Mouse (Mus musculus) ES-E14 (cell line): ENCODE results near the gene Fnbp1. TPM values are rescaled to one million over a fixed set of nuclear protein-coding genes. Genes with fewer than 3 reads are reported as not detected.

ENCODE experiments used
- DNase-seq: peaks from one replicate; pipeline ENCODE4 v3.0.0-alpha.2; 2013; ENCODE audit warnings: low read depth, low spot score
- H3K27ac ChIP-seq: 2 replicates; pipeline ENCODE4 v1.5.1; 2012; ENCODE audit warnings: low read depth, mild to moderate bottlenecking, low read length, moderate library complexity, mixed read lengths; ENCODE audit not compliant: poor library complexity, insufficient read depth, severe bottlenecking
- H3K36me3 ChIP-seq: 2 replicates; pipeline ENCODE4 v1.6.1; 2012; ENCODE audit warnings: mild to moderate bottlenecking, low read length, moderate library complexity, mixed read lengths; ENCODE audit not compliant: control insufficient read depth, poor library complexity, insufficient read depth, severe bottlenecking
- H3K4me1 ChIP-seq, 2 experiments: fragments of 150-350 bp in 1 of 2; sonication (generic) in 1 of 2; 2 replicates each; pipeline ENCODE4 v1.6.1; 2012; ENCODE audit warnings: low read length in 2 of 2, mild to moderate bottlenecking in 1 of 2, mixed read lengths in 1 of 2; ENCODE audit not compliant: control insufficient read depth in 2 of 2, insufficient read depth in 2 of 2, poor library complexity in 1 of 2
- H3K4me3 ChIP-seq, 2 experiments: fragments of 150-350 bp in 1 of 2; sonication (generic) in 1 of 2; 2 replicates each; pipeline ENCODE4 v1.5.1; 2012; ENCODE audit warnings: low read length in 2 of 2, low read depth in 1 of 2, mild to moderate bottlenecking in 1 of 2, mixed read lengths in 1 of 2; ENCODE audit not compliant: insufficient read depth in 1 of 2, poor library complexity in 1 of 2, severe bottlenecking in 1 of 2
- H3K9ac ChIP-seq: 2 replicates; pipeline ENCODE4 v1.6.1; 2012; ENCODE audit warnings: low read depth, mild to moderate bottlenecking, low read length, mixed read lengths; ENCODE audit not compliant: poor library complexity, insufficient read depth, severe bottlenecking
- H3K9me3 ChIP-seq: fragments of 150-350 bp; sonication (generic); 2 replicates; pipeline ENCODE4 v1.6.1; 2012; ENCODE audit warnings: low read depth, mild to moderate bottlenecking, low read length; ENCODE audit not compliant: control insufficient read depth, insufficient read depth
- CHD2 ChIP-seq: IDR thresholded peaks from 2 replicates; pipeline ENCODE4 v1.6.1; 2014; ENCODE audit warnings: mild to moderate bottlenecking, low read depth, low read length, inconsistent platforms
- HCFC1 ChIP-seq: IDR thresholded peaks from 2 replicates; pipeline ENCODE4 v1.6.1; 2012; ENCODE audit warnings: low read length, inconsistent platforms, borderline replicate concordance; ENCODE audit not compliant: insufficient read depth
- MAFK ChIP-seq: IDR thresholded peaks from 2 replicates; pipeline ENCODE4 v1.6.1; 2014; ENCODE audit warnings: mild to moderate bottlenecking, low read depth, low read length, inconsistent platforms; ENCODE audit not compliant: insufficient read depth
- ZC3H11A ChIP-seq: IDR thresholded peaks from 2 replicates; pipeline ENCODE4 v1.6.1; 2012; ENCODE audit warnings: low read depth, mild to moderate bottlenecking, inconsistent platforms, low read length, borderline replicate concordance
- ZNF384 ChIP-seq: IDR thresholded peaks from 2 replicates; pipeline ENCODE4 v1.6.1; 2012; ENCODE audit warnings: low read depth, low read length, inconsistent platforms
- in situ Hi-C, 2 experiments: fragments of 600-800 bp; cut with MboI; formaldehyde crosslinking; loops; one replicate each; pipeline ENCODE4 v1.15.1; 2025; ENCODE audit warnings: low sequenced_read_pairs in 2 of 2, inconsistent platforms in 1 of 2; ENCODE audit not compliant: unreplicated experiment in 2 of 2
- total RNA-seq: library from RNA; depleted of rRNA; stranded (reverse); fragments of 300-350 nt; gene quantifications from 2 replicates; pipeline ENCODE4 v1.2.3, GENCODE M21; 2012

Gene Fnbp1
- total RNA-seq, 1 experiment = 16.5 TPM

DNA sequence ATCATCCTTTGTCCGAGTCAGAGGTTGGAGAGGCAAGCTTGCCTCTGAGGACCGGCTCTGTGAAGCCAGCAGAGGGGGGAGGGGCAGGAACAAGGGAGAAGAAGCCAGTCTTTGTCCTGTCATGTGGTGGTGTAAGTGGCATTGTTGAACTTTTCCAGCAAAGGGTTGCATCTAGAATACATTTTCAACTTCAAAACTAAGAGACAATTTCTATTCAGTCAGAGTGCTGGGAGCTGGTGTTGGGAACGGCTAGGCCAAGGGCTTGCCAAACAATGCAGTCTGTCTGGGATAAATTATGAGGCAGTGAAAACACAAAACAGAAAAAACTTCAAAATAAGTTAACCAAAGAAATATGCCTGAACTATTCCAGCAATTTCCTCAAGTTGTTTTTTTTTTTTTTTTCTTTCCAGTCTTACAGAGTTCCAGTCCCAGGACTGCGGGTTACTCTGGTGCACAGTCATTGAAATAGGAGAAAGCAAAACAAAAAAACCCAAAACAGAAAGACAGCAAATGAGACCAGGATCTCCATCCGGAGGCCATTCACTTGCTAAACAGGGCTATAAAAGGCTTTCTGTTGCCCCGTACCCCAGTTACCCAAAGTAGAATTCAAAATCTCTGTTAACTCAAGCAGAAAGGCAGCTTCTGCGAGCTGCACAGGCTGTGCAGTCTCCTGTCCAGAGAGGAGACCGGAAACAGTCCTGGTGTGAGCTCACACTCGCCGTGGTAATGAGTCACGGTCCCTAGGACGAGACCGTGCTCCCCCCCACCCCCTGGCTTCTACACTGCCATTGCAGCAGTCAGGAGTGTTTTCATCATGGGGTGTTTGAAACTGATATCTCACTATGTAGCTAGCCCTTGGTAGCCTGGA lies 73.3 kb downstream of the Fnbp1 start:
- no peak for DNase-seq
- in situ Hi-C loops = no loop called here
- Histone ChIP-seq H3K27ac (peak overlapping the region; percentile 100), H3K9me3 (no peaks in the 10 kb centered on the region), H3K4me3 (peak overlapping the region; percentile 0 to 33), H3K4me1 (peaks cover 20 to 23% of the 10 kb centered on the region in 2 experiments; a peak in 3 of 4 replicates), H3K9ac (peak overlapping the region; percentile 44; the same call in 1 of the 2 replicates), H3K36me3 (peaks cover 4% of the 10 kb centered on the region; the same call in 1 of the 2 replicates)
- TF ChIP-seq ZC3H11A (no peak), ZNF384 (peak; percentile 93), CHD2 (peak; percentile 7; the same call in 1 of the 2 replicates), HCFC1 (no peak), MAFK (no peak)

DNA sequence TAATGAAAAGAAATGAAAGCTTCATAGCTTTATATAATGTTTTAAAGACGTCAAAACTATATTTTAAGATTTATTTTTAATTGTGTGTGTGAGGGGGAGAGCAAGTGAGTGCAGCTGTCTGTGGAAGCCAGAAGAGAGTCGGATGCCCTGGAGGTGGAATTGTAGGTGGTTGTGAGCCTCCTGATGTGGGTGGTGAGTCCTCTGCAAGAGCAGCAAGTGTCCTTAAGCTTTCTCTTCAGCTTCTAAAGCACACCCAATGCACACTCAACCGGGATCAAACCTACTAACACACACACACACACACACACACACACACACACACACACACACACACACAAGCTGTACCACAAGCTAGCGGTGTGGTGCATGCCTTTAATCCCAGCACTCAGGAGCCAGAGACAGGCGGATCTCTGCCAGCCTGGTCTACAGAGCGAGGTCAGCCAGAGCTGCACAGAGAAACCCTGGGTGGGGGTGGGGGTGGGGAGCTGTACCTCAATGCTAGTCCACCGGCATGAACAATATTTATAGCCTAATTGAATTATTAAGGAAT lies 74.0 kb downstream of the Fnbp1 start:
- Histone ChIP-seq H3K4me1 (peaks cover 22 to 24% of the 10 kb centered on the region in 2 experiments; a peak in 3 of 4 replicates), H3K9me3 (no peaks in the 10 kb centered on the region), H3K4me3 (peak overlapping the region; percentile 0 to 33; a peak in 3 of 4 replicates), H3K27ac (peak overlapping the region; percentile 100), H3K9ac (peak overlapping the region; percentile 44; the same call in 1 of the 2 replicates), H3K36me3 (no peaks in the 10 kb centered on the region)
- in situ Hi-C loops = no loop called here
- no peak for TF ChIP-seq ZC3H11A
- no peak for TF ChIP-seq HCFC1
- no peak for TF ChIP-seq MAFK
- TF ChIP-seq CHD2 = no peak
- no peak for TF ChIP-seq ZNF384
- DNase-seq = no peak

GRCm38 (mm10) chr2:31067059-31067595 lies 74.7 kb downstream of the Fnbp1 start:
- DNase-seq = no peak
- in situ Hi-C loops = no loop called here
- Histone ChIP-seq H3K36me3 (no peaks in the 10 kb centered on the region), H3K9ac (peak overlapping the region; percentile 61), H3K4me1 (peaks cover 22 to 25% of the 10 kb centered on the region in 2 experiments; a peak in 3 of 4 replicates), H3K27ac (peak overlapping the region; percentile 100), H3K4me3 (peak overlapping the region; percentile 0 to 19; a peak in 1 of 4 replicates), H3K9me3 (no peaks in the 10 kb centered on the region)
- no peak for TF ChIP-seq HCFC1
- no peak for TF ChIP-seq CHD2
- no peak for TF ChIP-seq MAFK
- TF ChIP-seq ZC3H11A = no peak
- TF ChIP-seq ZNF384 = no peak

GRCm38 (mm10) chr2:31066019-31066789 lies 75.6 kb downstream of the Fnbp1 start:
- Histone ChIP-seq H3K9ac (peak overlapping the region; percentile 61), H3K4me3 (no peak overlapping the region), H3K27ac (peak overlapping the region; percentile 100), H3K4me1 (peaks cover 22 to 30% of the 10 kb centered on the region in 2 experiments; a peak in 3 of 4 replicates), H3K36me3 (no peaks in the 10 kb centered on the region), H3K9me3 (no peaks in the 10 kb centered on the region)
- in situ Hi-C loops = no loop called here
- TF ChIP-seq ZNF384 = no peak
- TF ChIP-seq HCFC1 = no peak
- no peak for TF ChIP-seq MAFK
- no peak for TF ChIP-seq CHD2
- no peak for DNase-seq
